Mouse (Mus musculus) embryonic fibroblast, embryonic 13.5 days (primary cell): ENCODE data around the gene Fmnl2.

Experiments used
- CTCF ChIP-seq: IDR thresholded peaks from 2 replicates; pipeline ENCODE4 v1.5.1; 2011; ENCODE audit warnings: mild to moderate bottlenecking, control low read depth, low read length, moderate library complexity, borderline replicate concordance; ENCODE audit not compliant: insufficient read depth
- POLR2A ChIP-seq: IDR thresholded peaks from 2 replicates; pipeline ENCODE4 v1.6.1; 2011; ENCODE audit warnings: low read depth, mild to moderate bottlenecking, control low read depth, low read length, moderate library complexity

- TF ChIP-seq CTCF: no peak
- TF ChIP-seq POLR2A: no peak; the same call in 1 of the 2 replicates
These were observed 108.6 kb downstream of the Fmnl2 start for GRCm38 (mm10) chr2:52966227-52966626.
